ENCODE assay signal across 17 mouse cellular contexts in the genomic region with DNA sequence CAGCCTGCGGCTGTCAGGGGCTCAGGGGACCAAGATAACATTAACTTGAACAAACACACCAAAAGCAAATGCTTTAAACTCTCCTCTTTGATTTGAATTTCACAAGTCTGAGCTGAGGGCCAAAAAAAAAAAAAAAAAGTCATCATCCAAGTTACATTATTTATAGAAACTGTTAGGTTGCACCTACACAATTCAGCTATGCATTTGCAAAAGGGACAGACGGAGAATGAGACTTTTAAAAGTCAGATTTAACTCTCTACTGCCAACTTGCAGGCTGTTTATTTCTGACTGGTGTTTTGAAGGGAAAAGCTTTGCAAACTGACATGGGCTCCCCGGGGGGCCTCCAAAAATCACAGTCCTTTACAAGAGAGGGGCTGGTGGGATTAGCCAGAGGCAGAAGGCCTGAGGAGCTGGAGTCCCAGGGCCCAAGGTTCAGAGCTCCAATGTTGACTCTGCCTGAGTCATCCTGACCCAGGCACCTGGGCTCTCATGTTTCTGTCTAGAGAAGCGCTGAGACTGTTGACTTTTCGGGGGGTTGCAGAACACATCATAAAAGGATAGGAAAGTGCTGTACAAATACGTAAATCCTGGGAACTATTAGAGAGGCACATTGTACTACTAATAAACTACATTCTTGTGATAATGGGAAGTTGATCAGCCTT. TPM values are rescaled to one million over a fixed set of nuclear protein-coding genes. Genes with fewer than 3 reads are reported as not detected.
A peak's percentile ranks its signal among the peaks of the same experiment; 100 is the strongest.
DNase-seq lines count a peak whose midpoint lies in the region; ATAC-seq and TF ChIP-seq lines count a peak whose summit lies in the region.
"Had no signal": no experiment of that assay in that cellular context is flagged by ENCODE, and none has a peak within 500 bp of the region (broad histone marks: within the 10 kb centered on the region; RNA-seq: fewer than 3 reads in every experiment).

No protein-coding gene starts in this region.

- H3K9ac ChIP-seq in ES-Bruce4 (ENCODE audit: low read depth, poor library complexity, severe bottlenecking) = no peak overlapping the region
- H3K9ac ChIP-seq in intestine, embryonic 14.5 days (ENCODE audit: low read length) = no peak overlapping the region
- H3K9ac ChIP-seq in forebrain, embryonic 11.5 days (ENCODE audit: low read length) = no peak overlapping the region
- H3K9ac ChIP-seq: limb, embryonic 15.5 days had no signal

- TF ChIP-seq EP300 in ES-Bruce4 (IDR thresholded peaks at IDR 0.05; ENCODE audit: insufficient read depth, low read depth, low read length) = no peak

- TF ChIP-seq CTCF in layer of hippocampus, adult 2 months (conservative IDR thresholded peaks at IDR 0.05) = no peak
- no peak for TF ChIP-seq CTCF in ES-Bruce4 (IDR thresholded peaks at IDR 0.05; ENCODE audit: low read depth, low read length)

- no peaks in the 10 kb centered on the region for H3K27me3 ChIP-seq in ES-Bruce4 (ENCODE audit: control insufficient read depth, insufficient read depth, low read length, poor library complexity, severe bottlenecking)
- H3K27me3 ChIP-seq in intestine, embryonic 14.5 days (replicated peaks; ENCODE audit: control insufficient read depth, insufficient read depth, low read length) = no peaks in the 10 kb centered on the region
- no peaks in the 10 kb centered on the region for H3K27me3 ChIP-seq in myocyte (ENCODE audit: control insufficient read depth, insufficient read depth, insufficient read length)
- no peaks in the 10 kb centered on the region for H3K27me3 ChIP-seq in forebrain, embryonic 11.5 days (ENCODE audit: control insufficient read depth, insufficient read depth, low read length)
- H3K27me3 ChIP-seq: limb, embryonic 15.5 days had no signal

- H3K9me3 ChIP-seq in ES-Bruce4 (replicated peaks; ENCODE audit: control insufficient read depth, insufficient read depth, low read length, poor library complexity, severe bottlenecking) = no peaks in the 10 kb centered on the region
- no peaks in the 10 kb centered on the region for H3K9me3 ChIP-seq in intestine, embryonic 14.5 days (ENCODE audit: control insufficient read depth, low read length)
- H3K9me3 ChIP-seq in forebrain, embryonic 11.5 days (ENCODE audit: control insufficient read depth, low read length) = no peaks in the 10 kb centered on the region
- H3K9me3 ChIP-seq: G1E; limb, embryonic 15.5 days; megakaryocyte, embryonic 14.5 days had no signal

- H3K27ac ChIP-seq in layer of hippocampus, adult 2 months = peak overlapping the region; percentile 67
- H3K27ac ChIP-seq in ES-Bruce4 (ENCODE audit: insufficient read depth, low read length) = 0 out of 2 replicates have a peak overlapping the region, but pooled peaks have one; percentile 9
- H3K27ac ChIP-seq in intestine, embryonic 14.5 days (ENCODE audit: low read depth) = no peak overlapping the region
- no peak overlapping the region for H3K27ac ChIP-seq in forebrain, embryonic 11.5 days (ENCODE audit: low read depth, low read length)
- H3K27ac ChIP-seq: kidney, postnatal 0 days; limb, embryonic 15.5 days had no signal

- no peaks in the 10 kb centered on the region for H3K79me2 ChIP-seq in myocyte (ENCODE audit: control insufficient read depth, insufficient read depth)

- peaks cover 7% of the 10 kb centered on the region for H3K4me1 ChIP-seq in ES-Bruce4 (ENCODE audit: control insufficient read depth, insufficient read depth, low read length)
- peaks cover 11% of the 10 kb centered on the region for H3K4me1 ChIP-seq in intestine, embryonic 14.5 days (replicated peaks; ENCODE audit: control insufficient read depth, insufficient read depth, low read length)
- H3K4me1 ChIP-seq in forebrain, embryonic 11.5 days (replicated peaks; ENCODE audit: control insufficient read depth, insufficient read depth, low read length) = peaks cover 6% of the 10 kb centered on the region
- H3K4me1 ChIP-seq: megakaryocyte, embryonic 14.5 days had no signal

- no peak for DNase-seq in layer of hippocampus, adult 2 months (ENCODE audit: low spot score in 2 of 2)
- no peak for DNase-seq in layer of hippocampus, adult 11-12 months (ENCODE audit: low spot score)
- no peak for DNase-seq in intestine, embryonic 14.5 days (ENCODE audit: low spot score)
- no peak for DNase-seq in thymus, postnatal 25 days
- DNase-seq in forebrain, embryonic 11.5 days (ENCODE audit: low spot score) = no peak
- DNase-seq: adrenal gland, postnatal 10 days; cerebellum, adult 9-11 months; embryo, embryonic 11 days; gastrocnemius, postnatal 14 days had no signal

- ATAC-seq in intestine, embryonic 14.5 days (replicated peaks; ENCODE audit: low FRiP score, low TSS enrichment, low read depth) = peak; percentile 79
- no peak for ATAC-seq in megakaryocyte-erythroid progenitor cell, adult 5-6 weeks (replicated peaks; ENCODE audit: low FRiP score, low TSS enrichment, poor library complexity, severe bottlenecking)
- ATAC-seq in forebrain, embryonic 11.5 days (replicated peaks; ENCODE audit: low FRiP score) = no peak

- TF ChIP-seq POLR2A in ES-Bruce4 (IDR thresholded peaks at IDR 0.05; ENCODE audit: insufficient read depth, low read length) (no peak), myocyte (IDR thresholded peaks at IDR 0.05; ENCODE audit: insufficient read length, low read depth) (no peak)

- WGBS in intestine, embryonic 14.5 days = 42% methylated on average over 6 of the region's 6 CpGs
- WGBS in forebrain, embryonic 11.5 days = 59% methylated on average over 6 of the region's 6 CpGs

- H3K4me2 ChIP-seq in intestine, embryonic 14.5 days (ENCODE audit: low read length) = no peak overlapping the region
- peak overlapping the region; percentile 6 for H3K4me2 ChIP-seq in myocyte (ENCODE audit: low read depth)
- H3K4me2 ChIP-seq in forebrain, embryonic 11.5 days (ENCODE audit: low read depth, low read length, severe bottlenecking) = no peak overlapping the region
- H3K4me2 ChIP-seq: heart, embryonic 11.5 days; limb, embryonic 15.5 days had no signal

- no peaks in the 10 kb centered on the region for H3K36me3 ChIP-seq in ES-Bruce4 (ENCODE audit: control insufficient read depth, insufficient read depth, low read length, poor library complexity, severe bottlenecking)
- no peaks in the 10 kb centered on the region for H3K36me3 ChIP-seq in intestine, embryonic 14.5 days (ENCODE audit: control insufficient read depth, insufficient read depth, low read length)
- no peaks in the 10 kb centered on the region for H3K36me3 ChIP-seq in myocyte (ENCODE audit: control insufficient read depth, insufficient read depth)
- H3K36me3 ChIP-seq in forebrain, embryonic 11.5 days (ENCODE audit: control insufficient read depth, insufficient read depth, low read length) = no peaks in the 10 kb centered on the region
- H3K36me3 ChIP-seq: G1E; limb, embryonic 15.5 days had no signal

- H3ac ChIP-seq in myocyte (ENCODE audit: control insufficient read depth, insufficient read length) = no peak overlapping the region

- H3K4me3 ChIP-seq in layer of hippocampus, adult 2 months = no peak overlapping the region
- H3K4me3 ChIP-seq in ES-Bruce4 (ENCODE audit: low read depth, low read length) (no peak overlapping the region), myocyte (no peak overlapping the region)
- H3K4me3 ChIP-seq in intestine, embryonic 14.5 days (ENCODE audit: low read depth, low read length) = no peak overlapping the region
- no peak overlapping the region for H3K4me3 ChIP-seq in forebrain, embryonic 11.5 days (ENCODE audit: low read depth, low read length)
- H3K4me3 ChIP-seq: limb, embryonic 15.5 days; megakaryocyte, embryonic 14.5 days had no signal

TF ChIP-seq in myocyte, 11 proteins besides CTCF, POLR2A, EP300 and RAD21:
- no peak for TF ChIP-seq MYOG (IDR thresholded peaks at IDR 0.05; ENCODE audit: control insufficient read depth in 1 of 3, insufficient read depth in 1 of 3, insufficient read length in 2 of 3, low read depth in 2 of 3)
- TF ChIP-seq E2F4 (IDR thresholded peaks at IDR 0.05; ENCODE audit: insufficient read depth) = no peak
- TF ChIP-seq USF1 (IDR thresholded peaks at IDR 0.05; ENCODE audit: low read depth) = no peak
- no peak for TF ChIP-seq SRF (IDR thresholded peaks at IDR 0.05; ENCODE audit: control insufficient read depth, insufficient read length, low read depth)
- TF ChIP-seq MAX (IDR thresholded peaks at IDR 0.05; ENCODE audit: low read depth) = no peak
- TF ChIP-seq MYOD1 (IDR thresholded peaks at IDR 0.05; ENCODE audit: control insufficient read depth in 1 of 3, insufficient read length in 2 of 3, low read depth in 2 of 3) = no peak
- TF ChIP-seq CEBPB (IDR thresholded peaks at IDR 0.05; ENCODE audit: insufficient read depth, poor library complexity, severe bottlenecking) = no peak
- TF ChIP-seq TCF12 (IDR thresholded peaks at IDR 0.05; ENCODE audit: insufficient read depth, poor library complexity, severe bottlenecking) = no peak
- TF ChIP-seq REST (IDR thresholded peaks at IDR 0.05; ENCODE audit: insufficient read depth, insufficient read length) = no peak
- no peak for TF ChIP-seq POLR2AphosphoS2 (IDR thresholded peaks at IDR 0.05; ENCODE audit: insufficient read length, low read depth)
- TF ChIP-seq TCF3 (IDR thresholded peaks at IDR 0.05; ENCODE audit: insufficient read length, low read depth) = no peak

RNA-seq across cellular contexts. Expression of gene Zfp281, which starts 40.4 kb away (rescaled TPM):
- 10 to 100 TPM; 34.6 to 37.9 TPM for total RNA-seq in layer of hippocampus, adult 2 months (2021)
- polyA plus RNA-seq in ES-Bruce4 (2011; ENCODE audit: insufficient read depth, insufficient read length, low read depth, missing spikeins) (94.4 and 98.1 TPM in 2 replicates), myocyte (2012; fragmentation: generic; extraction: Trizol) (4.0 TPM)
- 17.9 and 18.8 TPM in 2 replicates for polyA plus RNA-seq in intestine, embryonic 14.5 days (2014; fragmentation: Nextera tagmentation; extraction: Ambion mirVana)
- 18.6 and 20.3 TPM in 2 replicates for total RNA-seq in megakaryocyte-erythroid progenitor cell, adult 5-6 weeks (2014; fragmentation: Nextera tagmentation)
- total RNA-seq in megakaryocyte-erythroid progenitor cell, adult 5-6 weeks (2017) = 25.2 and 29.7 TPM in 2 replicates
- 35.6 and 35.9 TPM in 2 replicates for polyA plus RNA-seq in forebrain, embryonic 11.5 days (2014; fragmentation: Nextera tagmentation; extraction: Ambion mirVana)

Comparison
In these comparisons a context has a peak if more than half of its experiments do, and no peak if none do; other contexts are left out.
1. H3K27ac ChIP-seq: peak in layer of hippocampus, adult 2 months (single experiment) and ES-Bruce4 (single experiment); none in intestine, embryonic 14.5 days (single experiment) and forebrain, embryonic 11.5 days (single experiment).